Mouse (Mus musculus) embryonic facial prominence, embryonic 11.5 days (tissue): ENCODE results near the gene Il11ra1. TPM values are rescaled to one million over a fixed set of nuclear protein-coding genes. Genes with fewer than 3 reads are reported as not detected.
"Not testable (repeated sequence)": the region's sequence is repeated elsewhere in the genome, so short reads cannot be mapped to it uniquely, and the experiment has no call there.

ENCODE experiments used
- ATAC-seq: fragments of 200-750 bp; cut with Nextera tagmentation; replicated peaks from 2 replicates; pipeline ENCODE4 v1.8.0; 2017; ENCODE audit warnings: low read depth; ENCODE audit not compliant: insufficient number of reproducible peaks, low FRiP score, low TSS enrichment
- DNase-seq: peaks from one replicate; pipeline ENCODE4 v3.0.0-alpha.2; 2015; ENCODE audit warnings: low spot score
- H3K27ac ChIP-seq: fragments of 300-500 bp; sonication (generic); replicated peaks from 2 replicates; pipeline ENCODE4 v1.5.1; 2014; ENCODE audit warnings: mild to moderate bottlenecking, low read depth, low read length, control low read depth
- H3K27me3 ChIP-seq: fragments of 300-500 bp; sonication (generic); 2 replicates; pipeline ENCODE4 v1.6.1; 2014; ENCODE audit warnings: mild to moderate bottlenecking, low read length, moderate library complexity, mixed read lengths; ENCODE audit not compliant: control insufficient read depth, insufficient read depth
- H3K36me3 ChIP-seq: fragments of 300-500 bp; sonication (generic); replicated peaks from 2 replicates; pipeline ENCODE4 v1.6.1; 2014; ENCODE audit warnings: low read depth, mild to moderate bottlenecking, low read length, moderate library complexity, mixed read lengths; ENCODE audit not compliant: control insufficient read depth, insufficient read depth
- H3K4me1 ChIP-seq: fragments of 300-500 bp; sonication (generic); 2 replicates; pipeline ENCODE4 v1.6.1; 2014; ENCODE audit warnings: low read length, mixed read lengths; ENCODE audit not compliant: control insufficient read depth, insufficient read depth
- H3K4me2 ChIP-seq: fragments of 300-500 bp; sonication (generic); 2 replicates; pipeline ENCODE4 v1.6.1; 2014; ENCODE audit warnings: low read depth, mild to moderate bottlenecking, control low read depth, low read length, moderate library complexity
- H3K4me3 ChIP-seq: fragments of 300-500 bp; sonication (generic); 2 replicates; pipeline ENCODE4 v1.5.1; 2014; ENCODE audit warnings: low read depth, low read length, control low read depth
- H3K9ac ChIP-seq: fragments of 300-500 bp; sonication (generic); replicated peaks from 2 replicates; pipeline ENCODE4 v1.6.1; 2014; ENCODE audit warnings: mild to moderate bottlenecking, control low read depth, low read length
- H3K9me3 ChIP-seq: fragments of 300-500 bp; sonication (generic); replicated peaks from 2 replicates; pipeline ENCODE4 v1.6.1; 2016; ENCODE audit warnings: mild to moderate bottlenecking, low read length, inconsistent platforms, mixed read lengths; ENCODE audit not compliant: control insufficient read depth
- WGBS: fragments of 180-500 bp; shearing (Covaris S2); extraction: QIAGEN DNeasy Blood & Tissue Kit; methylation state at CpG from one replicate; pipeline ENCODE4 v1.1.7; 2014; 5-methylcytosine and 5-hydroxymethylcytosine counted together
- polyA plus RNA-seq: library from polyadenylated mRNA; unstranded; fragments of >200 nt; fragmentation: Nextera tagmentation; extraction: Ambion mirVana; gene quantifications from 2 replicates; pipeline ENCODE4 v1.2.1, GENCODE M21; 2014

Il11ra1 gene
- polyA plus RNA-seq, 1 experiment from 2014 or later: 199 TPM

DNA sequence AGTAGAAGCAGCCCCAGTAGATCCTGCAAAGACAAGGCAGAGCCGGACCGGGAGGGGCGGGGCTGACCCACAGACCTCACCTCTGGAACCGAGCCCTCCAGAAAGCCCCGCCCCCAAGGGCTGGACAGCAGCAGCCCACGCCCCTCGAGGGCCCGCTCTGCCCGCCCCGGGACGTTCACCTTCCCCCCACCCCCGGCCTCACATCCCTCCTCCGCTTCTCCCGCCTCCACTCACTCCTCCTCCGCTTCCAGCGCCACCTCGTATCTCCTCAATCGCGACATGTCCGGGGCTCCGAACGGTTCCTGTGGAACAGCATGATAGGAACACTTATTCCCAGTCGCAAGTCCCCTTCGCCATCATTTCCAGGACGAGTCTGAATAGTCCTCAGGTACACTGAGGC is 73.7 kb downstream of the Il11ra1 start:
- DNase-seq: peak; percentile 70
- WGBS: under 1% methylated on average over 18 of the region's 25 CpGs
- not testable (repeated sequence) for H3K27ac ChIP-seq, ATAC-seq, H3K9me3 ChIP-seq, H3K4me1 ChIP-seq, H3K27me3 ChIP-seq, H3K9ac ChIP-seq, H3K36me3 ChIP-seq
- Histone ChIP-seq H3K4me3 (peak overlapping the region; percentile 24), H3K4me2 (peak overlapping the region; percentile 32)

- H3K27me3 ChIP-seq, H3K4me1 ChIP-seq, H3K9ac ChIP-seq, H3K27ac ChIP-seq, H3K36me3 ChIP-seq, H3K9me3 ChIP-seq, ATAC-seq: not testable (repeated sequence)
- H3K4me2 ChIP-seq: peak within 1 kb of the TSS; percentile 32
- peak; percentile 92 for DNase-seq
- WGBS: under 1% methylated on average over 11 of the region's 14 CpGs
- peak within 1 kb of the TSS; percentile 24 for H3K4me3 ChIP-seq
Measured at GRCm38 (mm10) chr4:41774002-41774401, 74.2 kb downstream of the Il11ra1 start, which contains the start of gene Ccl27a. Gene Ccl27a, minus strand, starts transcription at chr4:41774247.

DNA sequence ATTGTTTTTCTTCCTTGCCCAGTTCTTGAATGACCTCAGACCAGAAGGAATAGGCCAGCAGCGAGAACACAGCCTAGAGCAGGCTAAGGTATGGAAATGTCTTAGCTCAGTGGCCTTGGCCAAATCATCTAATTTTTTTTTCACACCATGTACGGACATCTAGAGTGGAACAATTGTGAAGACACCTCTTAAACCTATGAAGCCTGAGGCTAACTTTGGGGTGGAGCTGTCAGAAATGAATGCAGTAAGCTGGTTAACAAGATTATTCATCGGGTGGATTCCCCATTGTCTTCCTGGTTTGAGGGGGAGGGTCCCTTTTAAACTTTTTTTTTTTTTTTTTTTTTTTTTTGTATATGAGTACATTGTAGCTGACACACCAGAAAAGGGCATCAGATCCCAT is 74.7 kb downstream of the Il11ra1 start:
- H3K4me3 ChIP-seq, H3K27me3 ChIP-seq, H3K9me3 ChIP-seq, H3K4me1 ChIP-seq, H3K27ac ChIP-seq, H3K9ac ChIP-seq, ATAC-seq, DNase-seq, H3K36me3 ChIP-seq: not testable (repeated sequence)
- WGBS: 62% methylated on average over 3 of the region's 3 CpGs
- H3K4me2 ChIP-seq: peak overlapping the region; percentile 2; the same call in 1 of the 2 replicates

GRCm38 (mm10) chr4:41775840-41776239 is 76.1 kb downstream of the Il11ra1 start:
- not testable (repeated sequence) for H3K9ac ChIP-seq, DNase-seq, H3K4me1 ChIP-seq, H3K4me3 ChIP-seq, H3K9me3 ChIP-seq, H3K27ac ChIP-seq, H3K27me3 ChIP-seq, H3K36me3 ChIP-seq, H3K4me2 ChIP-seq, ATAC-seq
- WGBS: 86% methylated on average over 1 of the region's 1 CpGs

DNA sequence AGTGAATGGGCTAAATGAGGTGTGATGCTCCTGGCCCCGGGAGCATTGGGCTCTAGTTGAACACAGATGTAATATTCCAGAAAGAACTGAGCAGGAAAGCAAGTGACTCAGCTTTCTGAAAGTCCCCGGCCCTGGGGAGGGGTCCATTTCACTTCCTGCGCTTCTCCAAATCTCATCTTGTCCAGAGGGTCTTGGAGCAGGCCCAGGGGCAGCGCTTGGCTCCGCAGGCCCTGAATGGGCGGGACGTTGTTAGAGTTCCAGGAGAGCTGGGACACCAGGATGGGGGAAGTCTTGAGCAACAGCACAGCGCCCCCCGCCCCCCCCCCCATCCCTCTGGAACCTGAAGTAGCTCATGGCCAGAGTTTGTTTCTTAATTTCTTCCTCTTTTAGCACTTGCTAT is 81.5 kb downstream of the Il11ra1 start:
- not testable (repeated sequence) for H3K4me1 ChIP-seq, H3K36me3 ChIP-seq, H3K27me3 ChIP-seq, H3K4me2 ChIP-seq, H3K27ac ChIP-seq, H3K4me3 ChIP-seq, DNase-seq, ATAC-seq, H3K9me3 ChIP-seq, H3K9ac ChIP-seq
- 15% methylated on average over 7 of the region's 9 CpGs for WGBS

GRCm38 (mm10) chr4:41781748-41782485 is 82.1 kb downstream of the Il11ra1 start:
- H3K4me2 ChIP-seq, H3K27me3 ChIP-seq, H3K27ac ChIP-seq, DNase-seq, ATAC-seq, H3K4me1 ChIP-seq, H3K36me3 ChIP-seq, H3K4me3 ChIP-seq, H3K9me3 ChIP-seq, H3K9ac ChIP-seq: not testable (repeated sequence)
- WGBS: 20% methylated on average over 17 of the region's 21 CpGs

DNA sequence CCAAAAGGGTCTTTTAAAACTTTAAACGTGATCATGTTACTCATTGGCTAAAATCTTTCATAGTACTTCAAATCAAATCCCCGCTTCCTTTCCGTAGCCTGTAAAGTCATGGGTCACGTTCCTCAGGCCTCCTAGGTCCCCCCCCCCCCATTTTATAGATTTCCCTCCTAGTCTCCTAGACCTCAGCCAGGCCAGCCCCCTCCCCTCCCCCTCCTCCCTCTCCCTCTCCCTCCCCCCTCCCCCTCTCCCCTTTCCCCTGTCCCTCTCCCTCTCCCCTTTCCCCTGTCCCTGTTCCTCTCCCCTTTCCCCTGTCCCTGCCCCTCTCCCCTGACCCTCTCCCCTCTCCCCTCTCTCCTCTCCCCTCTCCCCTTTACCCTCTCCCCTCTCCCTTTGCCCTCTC is 82.9 kb downstream of the Il11ra1 start:
- H3K4me3 ChIP-seq, H3K27ac ChIP-seq, H3K9ac ChIP-seq, H3K4me2 ChIP-seq, H3K9me3 ChIP-seq, DNase-seq, H3K36me3 ChIP-seq, ATAC-seq, H3K4me1 ChIP-seq, H3K27me3 ChIP-seq: not testable (repeated sequence)
- 16% methylated on average over 4 of the region's 4 CpGs for WGBS

- 37% methylated on average over 3 of the region's 3 CpGs for WGBS
- H3K9me3 ChIP-seq, H3K4me2 ChIP-seq, H3K4me1 ChIP-seq, ATAC-seq, H3K27me3 ChIP-seq, DNase-seq, H3K27ac ChIP-seq, H3K9ac ChIP-seq, H3K36me3 ChIP-seq, H3K4me3 ChIP-seq: not testable (repeated sequence)
Measured at GRCm38 (mm10) chr4:41783197-41783596, 83.4 kb downstream of the Il11ra1 start.
